Mouse (Mus musculus) myocyte (in vitro differentiated cells): ENCODE measurements around the gene C1qb.

ENCODE experiments used
- CEBPB ChIP-seq: IDR thresholded peaks from 2 replicates; pipeline ENCODE4 v1.6.1; 2011; ENCODE audit warnings: mild to moderate bottlenecking, moderate library complexity; ENCODE audit not compliant: poor library complexity, insufficient read depth, severe bottlenecking
- MYOD1 ChIP-seq, 3 experiments: IDR thresholded peaks; one replicate each; pipeline ENCODE4 v1.6.1; 2011; ENCODE audit warnings: control low read depth in 2 of 3, low read depth in 2 of 3, mild to moderate bottlenecking in 2 of 3, moderate library complexity in 1 of 3; ENCODE audit not compliant: insufficient read length in 2 of 3, control insufficient read depth in 1 of 3
- MYOG ChIP-seq, 3 experiments: IDR thresholded peaks; one replicate each; pipeline ENCODE4 v1.6.1; 2011; ENCODE audit warnings: control low read depth in 2 of 3, low read depth in 2 of 3, mild to moderate bottlenecking in 2 of 3; ENCODE audit not compliant: insufficient read length in 2 of 3, control insufficient read depth in 1 of 3, insufficient read depth in 1 of 3
- POLR2A ChIP-seq: IDR thresholded peaks from one replicate; pipeline ENCODE4 v1.6.1; 2011; ENCODE audit warnings: low read depth, mild to moderate bottlenecking, control low read depth, moderate library complexity; ENCODE audit not compliant: insufficient read length
- POLR2AphosphoS2 ChIP-seq: IDR thresholded peaks from one replicate; pipeline ENCODE4 v1.6.1; 2011; ENCODE audit warnings: low read depth, control low read depth; ENCODE audit not compliant: insufficient read length
- REST ChIP-seq: IDR thresholded peaks from one replicate; pipeline ENCODE4 v1.6.1; 2011; ENCODE audit warnings: mild to moderate bottlenecking, control low read depth, moderate library complexity; ENCODE audit not compliant: insufficient read depth, insufficient read length
- TCF3 ChIP-seq: IDR thresholded peaks from one replicate; pipeline ENCODE4 v1.6.1; 2011; ENCODE audit warnings: low read depth, control low read depth; ENCODE audit not compliant: insufficient read length
- USF1 ChIP-seq: IDR thresholded peaks from one replicate; pipeline ENCODE4 v1.6.1; 2011; ENCODE audit warnings: low read depth, mild to moderate bottlenecking, control low read depth, moderate library complexity

DNA sequence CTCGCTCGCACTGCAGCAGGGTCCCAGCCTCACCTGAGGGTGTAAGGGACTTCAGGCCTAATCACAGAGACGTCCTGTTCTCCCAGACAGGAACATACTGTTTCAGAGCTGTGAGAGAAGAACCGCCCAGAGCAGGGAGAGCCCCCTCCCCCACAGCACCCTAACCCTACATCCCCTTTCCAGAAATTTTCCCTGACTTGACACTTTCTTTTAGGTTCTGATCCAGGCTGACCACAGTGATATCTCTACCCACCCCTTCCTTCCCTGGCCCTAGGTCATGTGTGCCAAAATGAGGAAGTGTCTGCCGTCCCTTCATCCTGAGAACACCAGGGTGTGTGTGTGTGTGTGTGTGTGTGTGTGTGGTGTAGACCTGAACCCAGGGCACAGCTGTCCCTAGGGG is 6.8 kb upstream of the C1qb start, which contains the start of gene C1qc:
- no peak for TF ChIP-seq USF1
- no peak for TF ChIP-seq CEBPB
- no peak for TF ChIP-seq POLR2A
- TF ChIP-seq MYOD1 (IDR thresholded peaks at IDR 0.05; ENCODE audit: control insufficient read depth in 1 of 3, insufficient read length in 2 of 3, low read depth in 2 of 3), result no peak
- no peak for TF ChIP-seq TCF3
- no peak for TF ChIP-seq MYOG (IDR thresholded peaks at IDR 0.05; ENCODE audit: control insufficient read depth in 1 of 3, insufficient read depth in 1 of 3, insufficient read length in 2 of 3, low read depth in 2 of 3)
- no peak for TF ChIP-seq REST
- TF ChIP-seq POLR2AphosphoS2, result no peak
